Mouse (Mus musculus): ENCODE results near the gene Prss46. TPM values are rescaled to one million over a fixed set of nuclear protein-coding genes. Genes with fewer than 3 reads are reported as not detected.

Gene Prss46
- total and polyA plus RNA-seq, 3 experiments, result not detected

GRCm38 (mm10) chr9:110858967-110859596 lies 14.8 kb downstream of the Prss46 start:
- dilution Hi-C loops (cut with MboI; ENCODE audit: extremely low pct_ligation_motif_present, extremely low pct_unique_long_range_greater_than_20kb, low sequenced_read_pairs) (no loop called here), in situ Hi-C loops (cut with MboI; ENCODE audit: low pct_ligation_motif_present, low pct_unique_long_range_greater_than_20kb, low sequenced_read_pairs) (no loop called here)
- TF ChIP-seq RCOR1 (conservative IDR thresholded peaks at IDR 0.05; ENCODE audit: low read depth, low read length) (no peak), ZC3H11A (IDR thresholded peaks at IDR 0.05; ENCODE audit: low read depth, low read length) (no peak), POLR2A (IDR thresholded peaks at IDR 0.05; ENCODE audit: low read depth, low read length) (no peak), EP300 (IDR thresholded peaks at IDR 0.05; ENCODE audit: low read length) (no peak), ELF1 (IDR thresholded peaks at IDR 0.05; ENCODE audit: low read depth, low read length) (no peak), MEF2A (IDR thresholded peaks at IDR 0.05; ENCODE audit: borderline replicate concordance, low read depth, low read length) (no peak), RAD21 (IDR thresholded peaks at IDR 0.05; ENCODE audit: low read depth, low read length) (no peak)
- H3K27me3 ChIP-seq (replicated peaks), result peaks cover 6% of the 10 kb centered on the region
- peaks cover 0 to 7% of the 10 kb centered on the region in 2 experiments; a peak in 1 of 4 replicates for H3K4me1 ChIP-seq (ENCODE audit: control insufficient read depth in 1 of 2, insufficient read depth in 2 of 2)
- no peaks in the 10 kb centered on the region for H3K9me3 ChIP-seq (replicated peaks; ENCODE audit: low read length)
- no peak overlapping the region for H3K4me3 ChIP-seq (replicated peaks in 1 of 3; ENCODE audit: low read depth in 2 of 3, low read length in 2 of 3, poor library complexity in 1 of 3)
- no peak overlapping the region for H3K9ac ChIP-seq (ENCODE audit: insufficient read depth, low read depth)
- no peaks in the 10 kb centered on the region for H3K79me2 ChIP-seq (replicated peaks; ENCODE audit: control insufficient read depth, extremely low read depth, insufficient read depth, poor library complexity, severe bottlenecking)
- DNase-seq (ENCODE audit: extremely low read depth), result no peak
- H3K36me3 ChIP-seq (replicated peaks in 1 of 2; ENCODE audit: control insufficient read depth in 1 of 2, insufficient read depth in 1 of 2, low read length in 1 of 2), result no peaks in the 10 kb centered on the region
- H3K4me2 ChIP-seq (ENCODE audit: insufficient read depth, low read depth, poor library complexity, severe bottlenecking), result no peak overlapping the region
- no peak overlapping the region for H3K27ac ChIP-seq (ENCODE audit: insufficient read depth, low read depth)

- Histone ChIP-seq H3K4me2 (ENCODE audit: insufficient read depth, low read depth, poor library complexity, severe bottlenecking) (no peak overlapping the region), H3K9me3 (replicated peaks; ENCODE audit: low read length) (no peaks in the 10 kb centered on the region), H3K27me3 (replicated peaks) (peaks cover 25% of the 10 kb centered on the region), H3K27ac (ENCODE audit: insufficient read depth, low read depth) (no peak overlapping the region), H3K79me2 (replicated peaks; ENCODE audit: control insufficient read depth, extremely low read depth, insufficient read depth, poor library complexity, severe bottlenecking) (no peaks in the 10 kb centered on the region), H3K36me3 (replicated peaks in 1 of 2; ENCODE audit: control insufficient read depth in 1 of 2, insufficient read depth in 1 of 2, low read length in 1 of 2) (no peaks in the 10 kb centered on the region), H3K9ac (ENCODE audit: insufficient read depth, low read depth) (no peak overlapping the region), H3K4me3 (replicated peaks in 1 of 3; ENCODE audit: low read depth in 2 of 3, low read length in 2 of 3, poor library complexity in 1 of 3) (no peak overlapping the region), H3K4me1 (ENCODE audit: control insufficient read depth in 1 of 2, insufficient read depth in 2 of 2) (no peaks in the 10 kb centered on the region)
- DNase-seq (ENCODE audit: extremely low read depth), result peak; percentile 77
- dilution Hi-C loops (cut with MboI; ENCODE audit: extremely low pct_ligation_motif_present, extremely low pct_unique_long_range_greater_than_20kb, low sequenced_read_pairs), result no loop called here
- in situ Hi-C loops (cut with MboI; ENCODE audit: low pct_ligation_motif_present, low pct_unique_long_range_greater_than_20kb, low sequenced_read_pairs), result no loop called here
- no peak for TF ChIP-seq PAX5 (IDR thresholded peaks at IDR 0.05; ENCODE audit: low read length)
- TF ChIP-seq IRF4 (IDR thresholded peaks at IDR 0.05; ENCODE audit: low read depth, low read length), result no peak
- no peak for TF ChIP-seq MAX (IDR thresholded peaks at IDR 0.05; ENCODE audit: low read length)
- TF ChIP-seq CHD1 (IDR thresholded peaks at IDR 0.05; ENCODE audit: low read depth, low read length), result no peak
- peak; percentile 32; the same call in 1 of the 2 replicates for TF ChIP-seq NELFE (IDR thresholded peaks at IDR 0.05; ENCODE audit: low read depth, low read length)
- no peak for TF ChIP-seq RCOR1 (conservative IDR thresholded peaks at IDR 0.05; ENCODE audit: low read depth, low read length)
- TF ChIP-seq RAD21 (IDR thresholded peaks at IDR 0.05; ENCODE audit: low read depth, low read length), result peak; percentile 95
- no peak for TF ChIP-seq MAFK (IDR thresholded peaks at IDR 0.05; ENCODE audit: insufficient replicate concordance, low read length)
- peak; percentile 34 for TF ChIP-seq ZC3H11A (IDR thresholded peaks at IDR 0.05; ENCODE audit: low read depth, low read length)
- no peak for TF ChIP-seq POLR2A (IDR thresholded peaks at IDR 0.05; ENCODE audit: low read depth, low read length)
- no peak for TF ChIP-seq MXI1 (IDR thresholded peaks at IDR 0.05; ENCODE audit: low read depth, low read length)
- no peak for TF ChIP-seq ETS1 (conservative IDR thresholded peaks at IDR 0.05; ENCODE audit: low read depth, low read length)
- no peak for TF ChIP-seq ELF1 (IDR thresholded peaks at IDR 0.05; ENCODE audit: low read depth, low read length)
- no peak for TF ChIP-seq POLR2AphosphoS2 (IDR thresholded peaks at IDR 0.05; ENCODE audit: low read depth, low read length)
- TF ChIP-seq CHD2 (IDR thresholded peaks at IDR 0.05; ENCODE audit: low read length), result no peak
- TF ChIP-seq SMC3 (IDR thresholded peaks at IDR 0.05; ENCODE audit: low read depth, low read length), result peak; percentile 89
- peak; percentile 90 to 94 for TF ChIP-seq CTCF (conservative IDR thresholded peaks at IDR 0.05 in 1 of 2, IDR thresholded peaks at IDR 0.05 in 1 of 2; ENCODE audit: low read depth in 2 of 2, low read length in 2 of 2)
- no peak for TF ChIP-seq EP300 (IDR thresholded peaks at IDR 0.05; ENCODE audit: low read length)
- TF ChIP-seq USF1 (IDR thresholded peaks at IDR 0.05; ENCODE audit: low read depth, low read length), result no peak
- TF ChIP-seq MAZ (IDR thresholded peaks at IDR 0.05; ENCODE audit: low read depth, low read length), result no peak
- no peak for TF ChIP-seq KAT2A (IDR thresholded peaks at IDR 0.05; ENCODE audit: insufficient replicate concordance, low read length)
- TF ChIP-seq JUND (conservative IDR thresholded peaks at IDR 0.05; ENCODE audit: low read depth, low read length), result no peak
- TF ChIP-seq USF2 (conservative IDR thresholded peaks at IDR 0.05; ENCODE audit: low read depth, low read length), result no peak
- TF ChIP-seq ZMIZ1 (IDR thresholded peaks at IDR 0.05; ENCODE audit: low read depth, low read length), result no peak
- TF ChIP-seq HCFC1 (IDR thresholded peaks at IDR 0.05; ENCODE audit: low read depth, low read length), result no peak
- TF ChIP-seq MEF2A (IDR thresholded peaks at IDR 0.05; ENCODE audit: borderline replicate concordance, low read depth, low read length), result no peak
- TF ChIP-seq UBTF (IDR thresholded peaks at IDR 0.05; ENCODE audit: low read depth, low read length), result no peak
- TF ChIP-seq TBP (conservative IDR thresholded peaks at IDR 0.05; ENCODE audit: low read depth, low read length), result no peak
- TF ChIP-seq BHLHE40 (IDR thresholded peaks at IDR 0.05; ENCODE audit: low read depth, low read length), result no peak
- no peak for TF ChIP-seq E2F4 (IDR thresholded peaks at IDR 0.05; ENCODE audit: insufficient replicate concordance, low read depth, low read length)
- no peak for TF ChIP-seq ZKSCAN1 (IDR thresholded peaks at IDR 0.05; ENCODE audit: borderline replicate concordance, low read depth, low read length)
- TF ChIP-seq SIN3A (IDR thresholded peaks at IDR 0.05; ENCODE audit: low read length), result no peak
Observed at GRCm38 (mm10) chr9:110871030-110871429, 26.7 kb downstream of the Prss46 start.

Data from CH12.LX (cell line).